Mouse (Mus musculus) adrenal gland, adult (tissue): ENCODE data around the gene Zfyve9.
"Not testable (repeated sequence)": the region's sequence is repeated elsewhere in the genome, so short reads cannot be mapped to it uniquely, and the experiment has no call there.

Source experiments
- DNase-seq, 2 experiments: peaks; one replicate each; pipeline ENCODE4 v3.0.0; 2022 to 2023; ENCODE audit warnings: low spot score in 1 of 2; ENCODE audit not compliant: inconsistent age in 2 of 2

The Zfyve9 gene

GRCm38 (mm10) chr4:108724102-108724501 is 56.5 kb downstream of the Zfyve9 start:
- no peak for DNase-seq

- no peak for DNase-seq
Measured at GRCm38 (mm10) chr4:108721245-108721784, 59.3 kb downstream of the Zfyve9 start.

- DNase-seq: no peak
Measured at GRCm38 (mm10) chr4:108719349-108719748, 61.2 kb downstream of the Zfyve9 start, which contains the start of gene 3110021N24Rik. TSS of gene 3110021N24Rik (plus strand) at chr4:108719649.

- no peak for DNase-seq
Measured at GRCm38 (mm10) chr4:108708209-108708608, 72.4 kb downstream of the Zfyve9 start.

- DNase-seq: peak; percentile 15 to 67
Measured at GRCm38 (mm10) chr4:108696934-108697333, 83.7 kb downstream of the Zfyve9 start.

GRCm38 (mm10) chr4:108691469-108691868 is 89.1 kb downstream of the Zfyve9 start:
- no peak for DNase-seq

GRCm38 (mm10) chr4:108690479-108690878 is 90.1 kb downstream of the Zfyve9 start:
- DNase-seq: no peak

- DNase-seq: not testable (repeated sequence)
Measured at GRCm38 (mm10) chr4:108687098-108687497, 93.5 kb downstream of the Zfyve9 start.

GRCm38 (mm10) chr4:108686156-108686555 is 94.4 kb downstream of the Zfyve9 start:
- DNase-seq: no peak

- peak in 1 of 2 experiments; percentile 46 for DNase-seq
Measured at GRCm38 (mm10) chr4:108664407-108664806, 116.2 kb downstream of the Zfyve9 start.

- no peak for DNase-seq
Measured at GRCm38 (mm10) chr4:108638752-108639151, 141.8 kb downstream of the Zfyve9 start.

GRCm38 (mm10) chr4:108637721-108638120 is 142.9 kb downstream of the Zfyve9 start:
- no peak for DNase-seq

- no peak for DNase-seq
Measured at GRCm38 (mm10) chr4:108635101-108635500, 145.5 kb downstream of the Zfyve9 start.

GRCm38 (mm10) chr4:108634696-108635095 is 145.9 kb downstream of the Zfyve9 start:
- DNase-seq: no peak

- DNase-seq: no peak
Measured at GRCm38 (mm10) chr4:108633703-108634102, 146.9 kb downstream of the Zfyve9 start.

- DNase-seq: no peak
Measured at GRCm38 (mm10) chr4:108631616-108632015, 149.0 kb downstream of the Zfyve9 start.

- no peak for DNase-seq
Measured at GRCm38 (mm10) chr4:108630096-108630495, 150.5 kb downstream of the Zfyve9 start.

GRCm38 (mm10) chr4:108629363-108629880 is 151.2 kb downstream of the Zfyve9 start:
- peak; percentile 61 to 93 for DNase-seq

GRCm38 (mm10) chr4:108627066-108627465 is 153.5 kb downstream of the Zfyve9 start:
- DNase-seq: no peak

- DNase-seq: no peak
Measured at GRCm38 (mm10) chr4:108621504-108621903, 159.1 kb downstream of the Zfyve9 start.

GRCm38 (mm10) chr4:108620536-108620935 is 160.1 kb downstream of the Zfyve9 start:
- peak in 1 of 2 experiments; percentile 51 for DNase-seq

GRCm38 (mm10) chr4:108619587-108620341 is 160.8 kb downstream of the Zfyve9 start, which contains the start of gene Cc2d1b:
TSS of gene Cc2d1b (plus strand) at chr4:108619940.
- DNase-seq: peak; percentile 93 to 96
